Mouse (Mus musculus): ENCODE results near the gene Akr1c12.
A peak's percentile ranks its signal among the peaks of the same experiment; 100 is the strongest.
"Not testable (repeated sequence)": the region's sequence is repeated elsewhere in the genome, so short reads cannot be mapped to it uniquely, and the experiment has no call there.

The Akr1c12 gene

DNA sequence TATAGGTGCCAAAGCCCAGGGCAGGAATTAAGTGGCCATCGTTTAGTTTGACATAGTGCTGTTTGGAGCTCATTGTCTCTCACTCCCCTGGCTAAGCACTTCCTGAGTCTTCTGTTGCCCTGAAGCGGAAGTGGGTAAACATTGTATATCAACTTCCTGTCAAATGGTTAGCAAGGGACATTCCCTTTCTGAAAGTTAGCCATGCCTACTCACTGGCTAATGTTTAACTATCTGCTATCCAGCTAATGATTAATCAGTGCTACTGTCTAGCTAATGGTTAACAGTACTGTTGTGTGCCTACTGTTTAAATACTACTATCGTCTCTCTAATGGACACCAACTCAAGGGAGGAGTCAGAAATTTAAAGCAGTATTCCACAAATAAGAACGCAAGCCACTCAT is at the start of gene Akr1c12:
Akr1c12 (minus strand) TSS at position 150 of the 400 bp plus-strand sequence.
- no peak for DNase-seq (ENCODE audit: low read depth, low spot score)

DNA sequence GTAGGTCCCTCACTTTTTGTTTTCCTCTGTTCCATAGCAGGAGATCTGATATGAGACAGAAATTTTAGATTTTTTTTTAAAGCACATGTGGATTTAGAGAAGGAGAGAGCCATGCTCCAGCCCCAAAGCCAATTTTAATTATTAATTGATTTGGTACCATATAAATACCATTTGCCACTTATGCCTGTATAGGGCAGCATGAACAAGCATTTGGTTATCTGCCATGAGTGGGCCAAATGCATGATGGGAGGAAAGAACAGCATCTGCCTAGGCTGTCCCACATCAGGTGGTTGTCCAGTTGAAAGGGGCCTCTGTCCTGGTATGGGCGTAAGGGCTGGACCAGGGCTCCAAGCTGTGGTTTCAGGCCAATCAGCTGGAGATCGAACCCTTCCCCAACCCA is 39.5 kb upstream of the Akr1c12 start:
- peak; percentile 71 for DNase-seq (ENCODE audit: low read depth, low spot score)

DNA sequence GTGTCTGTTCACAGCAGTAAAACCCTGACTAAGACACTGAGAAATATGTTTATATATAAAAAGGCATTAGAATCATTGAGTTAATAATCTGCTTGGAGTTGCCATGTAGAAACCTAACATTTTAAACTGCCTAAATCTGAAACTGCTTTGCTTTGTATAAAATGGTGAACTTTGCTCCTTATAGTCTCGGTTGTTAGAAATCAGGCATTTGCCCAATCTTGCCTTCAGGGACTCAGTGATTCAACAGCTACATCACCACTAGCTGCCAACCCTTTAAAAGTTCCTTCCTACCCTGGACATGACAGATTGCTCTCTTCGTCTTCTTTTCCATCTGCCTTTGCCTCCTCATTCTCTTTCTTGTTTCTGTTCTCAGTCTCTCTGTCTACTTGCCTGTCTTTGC is 34.7 kb upstream of the Akr1c12 start:
- no peak for DNase-seq (ENCODE audit: low read depth, low spot score)

DNA sequence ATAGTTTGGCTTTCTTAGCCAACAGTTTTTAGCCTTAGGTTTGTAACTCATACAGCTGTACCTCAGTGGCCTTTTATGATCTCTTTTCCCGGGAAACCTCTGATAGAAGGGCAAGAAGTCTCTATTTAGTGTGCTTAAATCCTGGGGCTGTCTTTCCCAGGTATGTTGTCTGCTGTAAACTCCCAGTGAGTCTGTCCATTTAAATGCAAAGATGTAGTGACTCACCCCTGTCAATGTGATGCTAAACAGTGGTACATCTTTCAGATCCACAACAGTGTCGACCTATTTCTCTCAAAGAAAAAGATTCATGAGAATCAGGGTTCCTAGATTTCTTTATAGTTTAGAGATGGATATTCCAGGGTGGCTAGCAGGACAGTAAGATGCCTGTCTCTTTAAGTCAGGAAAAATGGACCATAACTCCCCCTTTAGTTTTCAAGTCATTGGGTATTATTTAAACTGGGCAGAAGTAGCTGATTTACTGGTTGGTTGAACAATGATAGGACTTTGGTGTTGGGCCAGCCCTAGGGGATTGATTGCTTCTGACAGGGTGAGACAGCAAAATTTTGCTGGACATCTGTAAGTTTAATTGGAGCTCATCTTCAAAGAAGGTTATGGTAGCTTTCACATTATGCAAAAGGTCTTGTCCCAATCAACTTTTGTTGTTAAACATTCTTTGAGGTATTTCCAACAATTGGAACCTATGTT is 25.8 kb upstream of the Akr1c12 start:
- peak; percentile 83 for DNase-seq (ENCODE audit: low read depth, low spot score)

DNA sequence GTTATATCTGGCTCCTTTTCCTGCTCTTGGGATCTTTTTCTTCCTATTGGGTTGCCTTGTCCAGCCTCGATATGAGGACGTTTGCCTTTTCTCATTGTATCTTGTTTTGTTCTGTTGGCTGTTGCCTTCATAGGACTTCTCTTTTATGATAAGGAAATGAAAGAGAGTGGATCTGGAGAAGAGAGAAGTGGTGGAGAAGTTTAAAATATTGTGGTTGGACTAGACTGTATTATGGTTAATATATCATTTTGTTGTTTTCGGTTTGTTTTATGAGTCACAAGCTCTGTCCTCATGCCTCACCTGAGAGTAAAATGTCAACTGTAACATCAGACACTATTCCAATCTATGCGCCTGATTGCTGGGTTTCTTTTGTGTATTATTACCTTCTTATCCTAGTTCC is 17.8 kb upstream of the Akr1c12 start:
- DNase-seq (ENCODE audit: low read depth, low spot score), result no peak

DNA sequence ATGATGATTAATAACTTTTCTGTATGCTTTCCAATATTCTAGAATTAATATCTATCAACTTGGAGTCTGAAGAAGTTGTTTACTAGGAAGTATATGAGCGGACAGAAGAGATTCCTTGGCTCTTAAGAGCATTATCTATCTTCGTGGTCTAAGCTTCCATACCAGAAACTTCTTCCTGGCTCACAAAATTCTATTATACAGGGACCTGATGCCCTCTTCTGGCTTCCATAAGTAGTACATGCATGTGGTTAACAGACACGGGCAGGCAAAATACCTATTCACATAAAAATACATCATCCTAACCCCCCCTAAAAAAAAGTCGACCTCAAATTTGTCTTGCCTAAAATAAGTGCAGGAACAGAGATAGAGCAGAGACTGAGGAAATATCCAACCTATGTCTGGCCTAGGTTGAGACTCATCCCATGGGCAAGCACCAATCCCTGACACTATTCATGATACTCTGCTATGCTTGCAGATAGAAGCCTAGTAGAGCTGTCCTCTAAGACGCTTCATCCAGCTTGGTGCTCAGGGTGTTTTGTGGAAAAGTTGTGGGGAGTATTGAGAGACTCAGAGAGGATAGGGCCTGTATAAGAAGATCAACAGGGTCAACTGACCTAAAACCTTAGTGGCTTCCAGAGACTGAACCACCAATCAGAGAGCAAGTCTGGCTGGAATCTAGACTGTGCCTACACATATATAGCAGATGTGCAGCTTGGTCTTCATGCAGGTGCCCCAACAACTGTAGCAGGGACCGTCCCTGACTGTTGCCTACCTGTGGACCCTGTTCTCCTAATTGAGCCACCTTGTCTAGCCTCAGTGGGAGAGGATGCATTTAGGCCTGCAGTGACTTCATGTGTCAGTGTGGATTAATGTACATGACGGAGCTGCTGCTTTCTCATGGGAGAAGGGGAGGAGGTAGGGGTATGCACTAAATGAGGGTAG is 2.5 kb upstream of the Akr1c12 start:
- peak; percentile 49 for DNase-seq (ENCODE audit: low read depth, low spot score)

DNA sequence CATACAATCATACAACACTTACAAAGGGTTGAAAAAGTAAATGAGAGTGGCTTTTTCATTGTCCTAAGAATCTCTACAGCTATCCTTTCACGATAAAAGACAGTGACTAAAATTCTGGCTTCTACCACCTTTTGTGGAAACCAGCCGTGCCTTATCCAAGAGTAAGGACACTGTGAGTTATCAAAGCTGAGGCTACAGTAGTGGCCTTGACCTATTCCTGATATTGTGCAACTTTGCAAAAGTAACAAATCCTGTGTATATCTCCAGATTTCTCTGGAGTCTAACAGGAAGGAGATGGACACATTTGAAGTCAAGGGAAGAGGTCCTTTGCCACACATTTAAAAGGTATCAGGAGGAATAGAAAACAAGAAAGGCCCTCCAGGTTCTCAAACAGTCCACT is 1.7 kb downstream of the Akr1c12 start:
- DNase-seq (ENCODE audit: low read depth, low spot score), result no peak

DNA sequence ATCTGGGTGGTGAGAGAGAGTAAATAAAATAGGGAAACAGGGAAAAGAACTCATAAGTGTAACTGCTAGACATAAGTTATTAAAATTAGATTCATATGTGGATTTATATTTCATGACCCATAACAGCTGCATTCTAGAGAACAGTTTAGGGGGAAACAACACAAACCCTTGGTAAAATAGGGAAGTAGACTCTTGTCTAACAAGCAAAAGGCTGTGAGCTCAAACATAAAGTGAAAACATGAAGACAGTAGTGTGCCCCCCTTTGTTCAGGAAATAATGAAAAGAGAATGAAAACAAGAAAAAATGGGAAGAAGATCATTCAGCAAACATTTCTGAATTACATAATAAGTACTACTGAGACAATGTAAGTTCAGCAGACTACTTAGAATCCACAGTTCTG is 8.4 kb downstream of the Akr1c12 start:
- no peak for DNase-seq (ENCODE audit: low read depth, low spot score)

DNA sequence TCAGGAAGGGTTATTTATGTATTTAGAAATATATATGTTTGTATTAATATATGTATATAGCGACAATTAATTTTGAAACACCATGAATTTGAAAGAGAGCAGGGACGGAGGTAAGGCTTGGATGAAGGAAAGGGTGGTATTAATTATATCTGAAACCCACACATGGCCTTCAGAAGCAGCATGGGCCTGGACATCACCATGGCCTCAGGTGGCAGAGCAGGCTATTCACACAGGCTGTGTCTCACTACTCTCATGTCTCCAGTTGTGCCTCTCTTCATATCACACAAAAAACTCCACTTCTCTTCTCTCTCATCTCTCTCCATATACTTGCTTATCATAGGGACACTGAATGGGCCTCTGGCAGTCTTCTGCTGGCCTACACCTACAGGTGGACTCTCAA is 13.8 kb downstream of the Akr1c12 start:
- DNase-seq (ENCODE audit: low read depth, low spot score), result not testable (repeated sequence)

DNA sequence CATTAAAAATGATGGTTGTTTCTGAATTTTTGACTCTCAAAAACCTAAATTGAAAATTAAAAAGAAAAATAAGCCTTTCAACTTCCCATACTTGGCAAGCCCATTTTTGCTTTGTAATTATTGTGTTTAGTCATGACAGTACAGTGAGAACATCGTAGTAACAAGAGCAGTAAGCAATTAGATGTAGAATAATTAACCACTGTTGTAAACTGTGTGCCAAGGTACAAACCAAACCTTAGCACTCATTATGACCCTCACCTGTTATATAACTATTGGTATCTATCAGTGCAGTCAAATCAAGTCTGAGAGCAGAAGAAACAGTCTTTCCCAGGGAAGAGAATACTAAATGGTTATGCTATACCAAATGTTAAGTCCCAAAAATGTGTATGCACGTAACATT is 14.2 kb downstream of the Akr1c12 start:
- no peak for DNase-seq (ENCODE audit: low read depth, low spot score)

DNA sequence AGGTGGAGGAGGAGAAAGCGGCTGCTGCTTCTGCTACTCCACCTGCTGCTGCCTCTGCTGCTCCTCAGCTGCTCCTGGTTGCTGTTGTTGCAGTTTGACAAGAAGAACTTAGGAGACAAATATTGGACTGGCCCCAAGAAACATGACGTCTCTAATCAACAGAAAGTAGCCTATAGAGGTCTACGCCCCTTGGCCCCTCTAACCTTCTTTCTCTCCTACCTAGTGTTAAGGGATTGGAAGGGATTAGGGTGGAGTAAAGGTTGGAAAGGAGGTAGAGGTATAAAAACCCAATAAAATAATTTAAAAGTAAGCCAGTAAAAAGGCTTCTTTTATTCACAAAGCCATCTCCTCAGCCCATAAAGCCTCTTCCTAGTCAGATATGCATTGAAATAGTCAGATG is 14.6 kb downstream of the Akr1c12 start:
- DNase-seq (ENCODE audit: low read depth, low spot score), result no peak

DNA sequence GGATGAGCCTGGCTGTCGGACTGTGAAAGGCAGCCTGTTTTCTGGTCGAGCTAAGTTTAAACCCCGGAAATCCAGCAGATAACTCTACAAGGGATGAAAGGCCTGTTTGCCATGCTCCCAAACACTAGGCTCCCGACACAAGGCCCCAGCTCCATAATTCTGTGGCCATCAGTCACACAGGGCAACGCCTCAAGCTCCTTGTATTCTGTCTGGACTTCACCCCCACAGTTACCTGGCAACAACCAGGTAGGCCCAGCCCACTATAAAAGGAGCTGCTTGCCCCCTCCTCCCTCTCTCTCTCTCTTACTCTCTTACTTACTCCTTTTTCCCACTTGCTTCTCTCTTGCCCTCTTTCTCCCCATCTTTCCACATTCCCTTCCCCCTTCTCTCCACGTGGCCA is 21.9 kb downstream of the Akr1c12 start:
- DNase-seq (ENCODE audit: low read depth, low spot score), result peak; percentile 41

DNA sequence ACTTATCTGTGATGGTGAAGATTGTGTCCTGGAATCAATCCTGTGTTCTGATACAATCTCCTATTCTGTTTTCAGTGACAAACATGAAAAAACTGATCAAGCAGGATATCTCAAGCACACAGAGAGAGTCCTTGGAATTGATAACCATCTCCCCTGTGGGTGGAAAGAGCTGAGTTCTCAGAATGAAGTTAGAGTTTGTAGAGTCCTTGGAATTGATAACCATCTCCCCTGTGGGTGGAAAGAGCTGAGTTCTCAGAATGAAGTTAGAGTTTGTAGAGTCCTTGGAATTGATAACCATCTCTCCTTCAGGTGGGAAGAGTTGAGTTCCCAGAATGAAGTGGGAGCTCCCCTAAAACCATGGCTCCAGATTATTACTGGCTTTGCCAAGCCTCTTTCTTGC is 22.3 kb downstream of the Akr1c12 start:
- DNase-seq (ENCODE audit: low read depth, low spot score), result not testable (repeated sequence)

DNA sequence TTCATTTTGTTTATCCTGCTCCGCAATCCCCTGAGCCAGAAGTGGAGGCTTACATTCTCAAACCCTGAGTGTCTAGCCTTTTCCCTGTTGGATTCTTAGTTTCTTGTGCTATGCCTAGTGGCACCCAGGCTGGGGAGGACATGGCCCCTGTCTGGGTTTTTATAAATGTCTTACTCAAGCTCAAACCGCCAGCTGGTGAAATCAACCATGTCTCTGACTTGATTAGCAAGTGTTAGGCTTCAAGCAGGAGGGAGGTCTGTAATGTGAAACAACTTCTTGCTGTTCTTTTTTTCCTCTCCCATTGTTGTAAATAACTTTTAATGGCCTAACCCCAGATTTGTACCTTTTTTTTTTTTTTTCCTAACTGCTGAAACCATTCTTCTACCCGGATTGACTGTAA is 29.9 kb downstream of the Akr1c12 start:
- DNase-seq (ENCODE audit: low read depth, low spot score), result peak; percentile 54

DNA sequence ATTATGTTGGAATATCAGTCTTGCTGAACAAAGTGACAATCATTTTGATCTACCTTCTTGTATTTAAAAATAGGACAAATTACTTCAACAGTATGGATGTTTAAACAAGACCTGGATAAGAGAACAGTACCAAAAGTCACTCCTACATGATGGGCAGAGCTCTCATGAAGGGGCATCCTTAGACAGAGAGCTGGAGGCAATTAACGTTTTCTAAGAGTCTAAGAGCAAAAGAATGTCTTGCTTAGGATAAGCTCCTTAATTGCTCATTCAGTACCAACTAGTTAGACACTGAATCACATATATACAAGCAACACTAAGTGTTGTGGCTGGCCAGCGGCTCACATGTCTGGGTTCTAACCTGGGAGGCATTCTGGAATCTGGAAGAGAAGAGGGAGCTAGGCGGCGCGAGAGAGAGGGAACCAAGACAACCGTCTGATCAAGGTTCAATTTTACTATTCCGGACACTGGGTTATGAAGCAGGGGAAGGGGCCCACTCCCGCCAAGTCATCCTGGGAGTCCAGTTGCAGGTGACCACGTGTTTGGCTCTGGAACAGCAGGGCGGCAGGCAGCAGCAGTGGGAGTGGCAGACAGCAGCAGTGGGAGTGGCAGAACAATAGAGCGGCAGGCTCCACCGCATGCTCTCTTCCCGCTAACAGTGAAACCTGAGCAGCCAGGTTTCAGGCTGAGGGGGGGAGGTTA is 34.2 kb downstream of the Akr1c12 start:
- peak; percentile 90 for DNase-seq (ENCODE audit: low read depth, low spot score)

DNA sequence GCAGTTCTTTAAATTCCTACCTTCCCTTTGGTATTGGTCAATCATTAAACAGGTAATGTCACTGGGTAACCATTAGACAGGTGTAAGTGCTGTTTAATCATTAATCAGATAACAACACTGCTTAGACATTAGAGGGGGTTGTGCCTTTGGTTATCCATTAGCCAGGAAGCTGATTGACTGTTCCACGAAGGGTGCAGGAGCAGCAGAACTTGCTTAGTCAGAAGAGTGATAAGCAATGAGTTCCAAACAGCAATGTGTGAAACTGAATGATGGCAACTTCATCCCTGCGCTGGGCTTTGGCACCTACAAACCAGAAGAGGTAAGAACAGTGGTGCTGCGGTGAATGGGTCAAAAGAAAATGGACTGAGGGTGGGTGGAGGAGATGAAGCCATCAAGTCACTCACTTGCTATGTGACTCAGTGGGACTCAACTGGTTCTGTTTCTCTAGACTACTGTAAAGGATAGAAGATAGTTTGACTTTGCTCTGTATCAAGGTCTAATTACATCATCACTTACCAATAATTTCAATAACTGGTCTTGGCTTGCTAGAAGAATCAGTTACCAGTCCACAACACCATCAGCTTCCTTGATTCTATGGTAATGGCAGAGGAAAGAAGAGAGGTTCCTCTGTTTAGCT is 45.6 kb downstream of the Akr1c12 start:
- no peak for DNase-seq (ENCODE audit: low read depth, low spot score)

DNA sequence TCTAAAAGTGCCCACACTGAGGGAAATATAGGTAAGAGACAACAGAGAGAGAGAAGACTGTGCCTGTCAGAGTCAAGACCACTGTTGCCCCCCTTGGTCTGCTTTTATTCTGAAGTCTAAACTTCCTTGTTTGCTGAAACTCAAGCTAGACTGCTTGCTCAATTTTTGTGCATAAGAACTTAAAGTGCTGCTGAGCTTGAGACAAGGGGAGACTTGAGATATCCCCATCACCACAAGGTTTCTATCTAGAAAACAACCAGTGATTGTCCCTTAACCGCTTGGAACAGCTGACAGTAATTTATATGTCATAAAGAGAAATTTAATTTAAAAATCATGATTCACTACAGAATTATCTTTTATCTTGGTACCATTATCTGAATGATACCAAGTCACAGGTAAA is 46.1 kb downstream of the Akr1c12 start:
- DNase-seq (ENCODE audit: low read depth, low spot score), result no peak

DNA sequence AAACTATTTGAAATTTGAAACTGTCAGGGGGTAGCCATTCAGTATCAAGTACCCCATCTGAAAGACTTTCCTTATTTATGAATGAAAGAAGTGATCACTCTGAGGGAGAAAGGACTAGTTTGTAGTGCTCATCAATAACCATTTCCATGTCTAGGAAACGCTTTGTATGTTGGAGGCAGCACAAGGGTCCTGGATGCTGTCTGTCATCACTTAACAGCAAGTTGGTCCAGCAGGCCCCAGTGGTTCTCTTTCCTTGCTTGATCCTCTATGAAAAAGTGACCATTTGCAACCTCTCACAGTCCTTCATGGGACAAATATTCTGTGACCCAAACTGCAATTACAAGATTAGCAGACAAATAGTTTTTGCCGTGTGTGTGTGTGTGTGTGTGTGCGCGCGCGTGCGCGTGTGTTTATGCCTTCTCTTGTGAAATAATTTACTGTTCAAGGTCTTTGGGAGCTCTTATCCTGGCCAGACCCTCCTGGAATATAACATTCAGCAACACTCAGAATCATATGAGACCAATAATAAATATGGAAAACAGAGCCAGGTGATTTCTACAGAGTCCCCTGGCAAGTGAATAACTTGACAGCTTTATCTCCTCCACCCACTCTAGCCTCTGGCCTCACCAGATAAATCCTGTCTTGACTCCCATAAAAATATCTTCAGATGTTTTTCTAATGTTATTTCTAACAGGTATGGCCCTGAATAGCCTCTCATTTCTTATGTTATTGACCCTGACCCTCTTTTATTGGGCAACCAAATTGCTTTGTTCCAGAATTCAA is 48.2 kb downstream of the Akr1c12 start:
- DNase-seq (ENCODE audit: low read depth, low spot score), result no peak

DNA sequence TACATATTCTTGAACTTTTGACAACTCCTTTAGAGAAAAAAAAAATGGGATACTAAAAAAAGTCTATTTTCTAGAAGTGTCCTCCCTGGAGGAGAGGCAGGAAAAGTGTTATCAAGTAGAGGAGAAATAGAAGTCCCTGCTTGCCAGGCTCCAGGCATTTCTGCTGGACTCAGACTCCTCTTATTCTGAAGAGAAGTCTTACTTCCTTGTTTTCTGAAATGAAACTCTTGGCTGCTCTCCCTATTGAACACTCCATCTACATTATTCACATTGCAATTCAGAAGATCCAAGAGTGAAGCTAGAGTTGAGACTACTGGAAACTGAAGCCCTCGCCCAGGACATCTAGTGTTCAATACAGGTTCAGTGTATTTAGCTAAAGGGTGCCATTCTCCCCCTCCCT is 50.8 kb downstream of the Akr1c12 start, which contains the start of gene Akr1c19:
Akr1c19 (plus strand) TSS at position 260 of the 400 bp plus-strand sequence.
- no peak for DNase-seq (ENCODE audit: low read depth, low spot score)

Measured in R1 (cell line).